Mouse (Mus musculus) spleen, postnatal 10 days (tissue): ENCODE data around the gene Glce.
A peak's percentile ranks its signal among the peaks of the same experiment; 100 is the strongest.

ENCODE experiments used
- DNase-seq, 2 experiments: peaks; one replicate each; pipeline ENCODE4 v3.0.0; 2021 to 2022; ENCODE audit warnings: low spot score in 2 of 2

Glce gene

DNA sequence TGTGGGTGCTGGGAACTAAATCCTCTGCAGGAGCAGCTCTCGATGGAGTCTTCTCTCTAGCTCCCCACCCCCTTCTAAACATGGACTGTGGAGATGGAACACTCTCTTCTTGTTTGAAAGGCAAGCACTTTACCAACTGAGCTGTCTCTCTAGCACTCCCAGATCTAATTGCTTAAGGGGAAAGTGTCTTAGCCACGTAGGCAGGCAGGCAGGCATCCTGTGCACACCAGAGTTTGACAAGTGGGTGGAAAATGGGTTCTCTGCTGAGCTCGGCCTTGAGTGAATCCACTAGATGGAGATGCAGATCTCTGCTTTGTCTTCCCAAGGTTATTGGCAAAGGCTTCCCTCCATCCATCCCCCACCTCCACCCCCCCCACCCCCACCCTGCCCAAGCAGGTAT lies 94.4 kb downstream of the Glce start:
- DNase-seq: no peak

- peak; percentile 10 to 39 for DNase-seq
Measured at GRCm38 (mm10) chr9:62026600-62026999, 95.9 kb downstream of the Glce start, which contains the start of gene Paqr5. Gene Paqr5, minus strand, starts transcription at chr9:62026856.

DNA sequence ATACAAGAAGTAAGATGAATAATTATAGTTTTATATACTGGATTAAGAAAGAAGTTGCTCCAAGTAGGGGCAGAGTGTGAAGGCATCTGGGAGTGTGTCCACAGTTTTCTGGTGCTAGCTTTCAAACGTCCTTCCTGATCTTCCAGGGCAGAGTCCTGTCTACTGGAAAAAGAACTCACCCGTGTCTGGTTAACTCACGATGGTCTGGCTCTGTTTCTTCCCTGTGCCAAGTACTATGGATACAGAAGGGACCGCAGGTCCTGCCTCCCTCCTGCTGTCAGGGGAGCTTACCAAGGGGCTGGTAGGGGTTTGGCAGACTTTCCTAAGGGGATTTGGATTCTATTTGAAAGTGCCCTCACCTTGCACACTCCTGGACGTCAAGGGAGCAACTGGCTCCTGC lies 97.4 kb downstream of the Glce start:
- no peak for DNase-seq

GRCm38 (mm10) chr9:62023879-62024278 lies 98.6 kb downstream of the Glce start:
- DNase-seq: no peak

GRCm38 (mm10) chr9:62022961-62023680 lies 99.3 kb downstream of the Glce start:
- DNase-seq: no peak

- DNase-seq: no peak
Measured at GRCm38 (mm10) chr9:62021583-62022120, 100.8 kb downstream of the Glce start.

DNA sequence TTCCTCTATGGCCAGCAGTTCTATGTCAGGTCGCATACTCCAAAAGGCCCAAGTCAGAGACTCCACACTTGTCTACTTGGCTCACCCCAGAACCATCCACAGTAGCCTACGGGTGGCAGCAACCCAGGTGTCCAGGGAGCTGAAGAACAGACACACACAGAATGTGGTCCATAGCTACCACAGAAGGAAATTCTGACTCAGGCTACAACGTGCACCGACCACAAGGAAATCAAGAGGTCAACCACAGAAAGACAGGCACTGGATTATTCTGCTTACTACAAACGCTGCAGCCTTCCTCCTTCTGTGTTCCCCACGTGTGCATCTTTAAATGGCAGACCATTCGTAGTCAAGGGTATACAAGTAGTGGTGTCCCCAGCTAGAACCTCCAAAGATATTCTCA lies 102.2 kb downstream of the Glce start:
- no peak for DNase-seq

GRCm38 (mm10) chr9:62018229-62019093 lies 104.0 kb downstream of the Glce start:
- no peak for DNase-seq

DNA sequence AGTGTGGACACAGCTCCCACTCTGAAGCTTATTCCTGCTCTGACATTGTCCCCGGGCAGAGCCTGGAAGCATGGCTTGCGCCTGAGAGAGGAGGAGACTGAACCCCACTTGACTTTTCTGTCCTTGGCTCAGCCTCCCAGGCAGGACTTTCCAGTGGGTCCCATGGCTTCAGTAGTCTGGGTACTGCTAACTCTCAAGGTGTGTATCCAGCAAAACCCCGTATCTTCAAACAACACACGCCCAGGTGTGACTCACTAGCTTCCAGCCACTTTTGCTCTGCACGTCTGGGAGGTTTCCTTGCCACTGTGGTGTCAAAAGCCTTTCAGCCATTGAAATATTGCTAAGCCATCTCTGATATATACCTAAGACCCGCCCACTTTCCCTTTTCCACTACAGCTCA lies 105.1 kb downstream of the Glce start:
- no peak for DNase-seq

GRCm38 (mm10) chr9:62015504-62015903 lies 107.0 kb downstream of the Glce start:
- DNase-seq: peak in 1 of 2 experiments; percentile 31

- no peak for DNase-seq
Measured at GRCm38 (mm10) chr9:62013316-62014097, 108.9 kb downstream of the Glce start.

- no peak for DNase-seq
Measured at GRCm38 (mm10) chr9:62008360-62008759, 114.1 kb downstream of the Glce start.
